Mouse (Mus musculus): ENCODE data around the gene Majin. TPM values are rescaled to one million over a fixed set of nuclear protein-coding genes. Genes with fewer than 3 reads are reported as not detected.
A peak's percentile ranks its signal among the peaks of the same experiment; 100 is the strongest.

Gene Majin
- polyA plus RNA-seq, 1 experiment from 2014 or later: not detected

MicroRNAs within 50 kb of the gene (microRNA counts, 519-probe panel; counts per million panel counts)
- microRNA mmu-miR-192: 2,281 counts per million, percentile 33 among the panel's probes with 10 or more counts

Small RNA genes within 50 kb of the gene (microRNA-seq; reads per million reads assigned to microRNA genes)
- 74.7 reads per million, percentile 49 among the genes with 10 or more reads in this experiment for gene Mir192
- 43.7 reads per million, percentile 43 among the genes with 10 or more reads in this experiment for gene Mir194-2

Other genes with a start within 250 kb of the Majin start
- gene Pola2, start 220.2 kb upstream of the Majin start, polyA plus RNA-seq (2015; fragmentation: Nextera tagmentation; extraction: Ambion mirVana): 72.3 and 75.3 TPM in 2 replicates
- not detected in 2 replicates for gene Slc22a20, start 198.2 kb upstream of the Majin start, polyA plus RNA-seq (2015; fragmentation: Nextera tagmentation; extraction: Ambion mirVana)
- gene Capn1, start 168.5 kb upstream of the Majin start, polyA plus RNA-seq (2015; fragmentation: Nextera tagmentation; extraction: Ambion mirVana): 8.8 and 11.6 TPM in 2 replicates
- gene Syvn1, start 137.8 kb upstream of the Majin start, polyA plus RNA-seq (2015; fragmentation: Nextera tagmentation; extraction: Ambion mirVana): 24.3 and 25.8 TPM in 2 replicates
- 75.8 and 76.2 TPM in 2 replicates for gene Mrpl49, start 126.6 kb upstream of the Majin start, polyA plus RNA-seq (2015; fragmentation: Nextera tagmentation; extraction: Ambion mirVana)
- gene Fau, start 126.5 kb upstream of the Majin start, polyA plus RNA-seq (2015; fragmentation: Nextera tagmentation; extraction: Ambion mirVana): 709 and 773 TPM in 2 replicates
- 33.5 and 33.8 TPM in 2 replicates for gene Znhit2, start 123.2 kb upstream of the Majin start, polyA plus RNA-seq (2015; fragmentation: Nextera tagmentation; extraction: Ambion mirVana)
- gene Tm7sf2, start 116.0 kb upstream of the Majin start, polyA plus RNA-seq (2015; fragmentation: Nextera tagmentation; extraction: Ambion mirVana): 10.4 and 13.9 TPM in 2 replicates
- gene Vps51, start 107.2 kb upstream of the Majin start, polyA plus RNA-seq (2015; fragmentation: Nextera tagmentation; extraction: Ambion mirVana): 71.6 and 77.5 TPM in 2 replicates
- not detected in 2 replicates for gene Tmem262, start 104.4 kb upstream of the Majin start, polyA plus RNA-seq (2015; fragmentation: Nextera tagmentation; extraction: Ambion mirVana)
- 1.1 and 1.5 TPM in 2 replicates for gene Gm28374, start 102.1 kb upstream of the Majin start, polyA plus RNA-seq (2015; fragmentation: Nextera tagmentation; extraction: Ambion mirVana)
- gene Zfpl1, start 99.4 kb upstream of the Majin start, polyA plus RNA-seq (2015; fragmentation: Nextera tagmentation; extraction: Ambion mirVana): 74.0 and 78.4 TPM in 2 replicates
- 47.2 and 48.1 TPM in 2 replicates for gene Cdca5, start 99.4 kb upstream of the Majin start, polyA plus RNA-seq (2015; fragmentation: Nextera tagmentation; extraction: Ambion mirVana)
- 0.21 and 0.26 TPM in 2 replicates for gene AC131692.1, start 90.0 kb upstream of the Majin start, polyA plus RNA-seq (2015; fragmentation: Nextera tagmentation; extraction: Ambion mirVana)
- 0.34 and 0.41 TPM in 2 replicates for gene Naaladl1, start 78.6 kb upstream of the Majin start, polyA plus RNA-seq (2015; fragmentation: Nextera tagmentation; extraction: Ambion mirVana)
- gene Sac3d1, start 65.7 kb upstream of the Majin start, polyA plus RNA-seq (2015; fragmentation: Nextera tagmentation; extraction: Ambion mirVana): 48.6 and 49.8 TPM in 2 replicates
- 33.1 TPM in 2 replicates for gene Snx15, start 56.1 kb upstream of the Majin start, polyA plus RNA-seq (2015; fragmentation: Nextera tagmentation; extraction: Ambion mirVana)
- gene Batf2, start 43.4 kb upstream of the Majin start, polyA plus RNA-seq (2015; fragmentation: Nextera tagmentation; extraction: Ambion mirVana): 0.42 and 0.56 TPM in 2 replicates
- gene Arl2, start 42.8 kb upstream of the Majin start, polyA plus RNA-seq (2015; fragmentation: Nextera tagmentation; extraction: Ambion mirVana): 96.9 and 106 TPM in 2 replicates
- 0.48 TPM in 1 of 2 replicates, not detected in the other for gene Gpha2, start 42.0 kb downstream of the Majin start, polyA plus RNA-seq (2015; fragmentation: Nextera tagmentation; extraction: Ambion mirVana)
- 17.1 and 19.2 TPM in 2 replicates for gene Ppp2r5b, start 51.5 kb downstream of the Majin start, polyA plus RNA-seq (2015; fragmentation: Nextera tagmentation; extraction: Ambion mirVana)
- 8.9 and 9.3 TPM in 2 replicates for gene Atg2a, start 57.3 kb downstream of the Majin start, polyA plus RNA-seq (2015; fragmentation: Nextera tagmentation; extraction: Ambion mirVana)
- gene Ehd1, start 92.3 kb downstream of the Majin start, polyA plus RNA-seq (2015; fragmentation: Nextera tagmentation; extraction: Ambion mirVana): 66.7 and 76.1 TPM in 2 replicates
- gene Cdc42bpg, start 122.1 kb downstream of the Majin start, polyA plus RNA-seq (2015; fragmentation: Nextera tagmentation; extraction: Ambion mirVana): 0.77 and 0.92 TPM in 2 replicates
- 82.6 and 85.7 TPM in 2 replicates for gene Men1, start 150.6 kb downstream of the Majin start, polyA plus RNA-seq (2015; fragmentation: Nextera tagmentation; extraction: Ambion mirVana)
- gene Map4k2, start 156.7 kb downstream of the Majin start, polyA plus RNA-seq (2015; fragmentation: Nextera tagmentation; extraction: Ambion mirVana): 19.2 and 22.9 TPM in 2 replicates
- gene Sf1, start 179.3 kb downstream of the Majin start, polyA plus RNA-seq (2015; fragmentation: Nextera tagmentation; extraction: Ambion mirVana): 133 and 136 TPM in 2 replicates
- 17.7 and 22.3 TPM in 2 replicates for gene Pygm, start 200.0 kb downstream of the Majin start, polyA plus RNA-seq (2015; fragmentation: Nextera tagmentation; extraction: Ambion mirVana)
- gene Rasgrp2, start 215.0 kb downstream of the Majin start, polyA plus RNA-seq (2015; fragmentation: Nextera tagmentation; extraction: Ambion mirVana): 62.6 and 72.1 TPM in 2 replicates
- 0.58 and 0.97 TPM in 2 replicates for gene Nrxn2, start 234.3 kb downstream of the Majin start, polyA plus RNA-seq (2015; fragmentation: Nextera tagmentation; extraction: Ambion mirVana)